Mouse (Mus musculus) left cerebral cortex, postnatal 14 days (tissue): ENCODE measurements around the gene Ptchd4. TPM values are rescaled to one million over a fixed set of nuclear protein-coding genes. Genes with fewer than 3 reads are reported as not detected.

Experiments used
- DNase-seq, 2 experiments: peaks; one replicate each; pipeline ENCODE4 v3.0.0; 2021 to 2022; ENCODE audit warnings: low spot score in 2 of 2, mixed read lengths in 1 of 2
- intact Hi-C: fragments of 180-260 bp; cut with DNase I; formaldehyde crosslinking; loops from one replicate; pipeline ENCODE4 v1.15.1; 2025
- total RNA-seq, 2 experiments: library from RNA; stranded (reverse); gene quantifications; 2 replicates each; pipeline ENCODE4 v1.2.3; 2021

Gene Ptchd4
- total RNA-seq, 2 experiments from 2014 or later: 8.1 to 9.8 TPM

GRCm38 (mm10) chr17:42393086-42393485 is 77.3 kb downstream of the Ptchd4 start:
- DNase-seq: peak in 1 of 2 experiments; percentile 8
- intact Hi-C loops: no loop called here

DNA sequence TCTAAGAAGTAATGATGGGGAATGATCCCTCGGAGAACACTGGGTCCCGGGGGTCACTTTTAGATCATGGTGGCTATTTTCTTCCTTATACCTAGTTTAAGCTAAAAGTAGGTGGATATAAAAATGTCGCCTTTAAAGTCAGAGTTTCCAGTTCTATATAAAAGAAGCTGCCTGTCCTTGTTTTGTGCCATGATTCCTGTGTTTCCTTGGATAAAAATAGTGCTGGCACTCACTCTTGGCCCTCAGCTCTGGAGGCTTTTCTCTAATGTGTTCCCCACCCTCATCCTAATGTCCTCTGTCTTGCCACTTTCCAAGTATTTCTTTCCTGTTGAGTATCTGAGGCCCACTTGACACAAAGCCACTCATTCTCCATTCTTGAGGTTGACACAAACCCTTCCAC is 79.6 kb downstream of the Ptchd4 start:
- intact Hi-C loops: no loop called here

DNA sequence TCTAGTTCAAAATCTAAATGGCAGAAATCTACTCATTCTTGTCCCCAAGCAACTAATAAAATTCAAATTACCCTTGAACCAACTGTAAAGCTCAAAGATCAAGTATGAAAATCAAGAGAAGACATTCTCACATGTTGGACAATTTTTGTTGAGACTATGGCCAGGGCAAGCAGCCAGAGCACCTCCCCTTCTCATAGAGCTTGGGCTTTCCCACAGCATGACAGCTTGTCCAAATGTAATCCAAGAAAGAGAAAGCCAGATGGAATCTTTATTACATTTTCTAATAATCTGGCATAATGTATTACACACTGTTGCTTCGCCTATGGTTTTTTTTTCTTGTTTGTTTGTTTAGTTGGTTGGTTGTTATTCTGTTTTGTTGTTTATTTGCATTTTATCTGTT is 102.7 kb downstream of the Ptchd4 start:
- intact Hi-C loops: no loop called here
- DNase-seq: no peak

More for the DNA sequence above, 79.6 kb downstream of the Ptchd4 start:
- DNase-seq: no peak

GRCm38 (mm10) chr17:42427961-42428360 is 112.2 kb downstream of the Ptchd4 start:
- intact Hi-C loops: no loop called here
- DNase-seq: peak; percentile 25 to 53

- intact Hi-C loops: no loop called here
- DNase-seq: no peak
Observed at GRCm38 (mm10) chr17:42430380-42430779, 114.6 kb downstream of the Ptchd4 start.

GRCm38 (mm10) chr17:42452235-42452634 is 136.5 kb downstream of the Ptchd4 start:
- intact Hi-C loops: no loop called here
- no peak for DNase-seq

GRCm38 (mm10) chr17:42456441-42456840 is 140.7 kb downstream of the Ptchd4 start:
- no peak for DNase-seq
- intact Hi-C loops: no loop called here

- intact Hi-C loops: no loop called here
- DNase-seq: peak; percentile 18 to 24
Observed at GRCm38 (mm10) chr17:42462726-42463125, 147.0 kb downstream of the Ptchd4 start.

DNA sequence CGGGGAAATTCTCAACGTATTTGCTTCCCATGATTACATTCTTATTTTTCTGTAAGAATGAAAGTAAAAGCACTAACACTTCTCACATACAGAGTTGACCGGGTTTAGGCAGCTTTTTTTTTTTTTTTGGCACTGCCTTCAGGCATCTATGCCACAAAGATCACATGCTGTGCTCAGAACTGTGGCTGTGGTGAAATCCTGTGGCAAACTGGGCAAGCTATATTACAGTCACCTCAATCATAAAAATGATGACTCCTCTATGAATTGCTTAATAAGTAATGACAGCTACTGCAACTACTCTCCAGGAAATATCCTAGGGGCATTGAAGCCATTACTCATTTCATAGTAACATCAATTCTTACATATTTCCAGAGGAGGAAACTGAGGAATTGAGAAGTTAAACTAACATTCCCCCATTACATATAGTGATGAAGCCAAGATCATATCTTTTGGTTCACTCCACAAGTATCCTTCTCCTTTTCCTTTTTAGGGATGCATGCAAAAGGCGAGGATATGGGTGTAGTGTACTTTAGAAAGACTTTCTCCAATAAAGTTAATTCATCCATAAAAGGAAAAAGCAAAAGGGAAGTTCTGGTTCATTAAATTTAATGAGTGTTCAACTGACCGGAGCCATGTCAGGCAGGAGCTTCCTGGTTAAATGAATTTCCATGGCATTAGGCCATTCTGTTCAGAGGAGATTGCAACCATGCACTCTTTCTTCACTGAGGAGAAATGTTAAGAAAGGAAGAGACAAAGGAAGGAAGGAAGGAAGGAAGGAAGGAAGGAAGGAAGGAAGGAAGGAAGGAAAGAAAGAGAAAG is 164.6 kb downstream of the Ptchd4 start:
- DNase-seq: no peak
- intact Hi-C loops: no loop called here

- intact Hi-C loops: no loop called here
- DNase-seq: peak in 1 of 2 experiments; percentile 15
Observed at GRCm38 (mm10) chr17:42509356-42510262, 193.9 kb downstream of the Ptchd4 start.

DNA sequence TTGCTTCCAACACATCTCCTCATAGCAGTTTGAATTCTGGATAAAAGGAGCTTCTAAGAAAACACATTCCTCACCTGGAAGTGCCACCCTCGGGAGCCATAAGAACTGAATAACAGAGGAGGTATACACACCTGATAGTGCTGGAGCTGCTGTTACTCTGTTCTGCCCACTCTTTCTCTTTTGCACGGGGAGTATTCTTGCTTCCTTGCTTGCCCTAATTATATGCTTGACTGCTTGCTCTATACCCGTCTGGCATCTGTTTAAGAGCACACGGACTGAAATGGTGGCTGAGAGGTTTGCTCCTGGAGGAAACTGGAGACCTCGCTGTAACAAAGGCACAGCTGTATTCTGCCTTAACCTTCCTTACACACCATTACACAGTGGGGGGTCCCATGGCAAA is 214.4 kb downstream of the Ptchd4 start:
- intact Hi-C loops: no loop called here
- DNase-seq: no peak

DNA sequence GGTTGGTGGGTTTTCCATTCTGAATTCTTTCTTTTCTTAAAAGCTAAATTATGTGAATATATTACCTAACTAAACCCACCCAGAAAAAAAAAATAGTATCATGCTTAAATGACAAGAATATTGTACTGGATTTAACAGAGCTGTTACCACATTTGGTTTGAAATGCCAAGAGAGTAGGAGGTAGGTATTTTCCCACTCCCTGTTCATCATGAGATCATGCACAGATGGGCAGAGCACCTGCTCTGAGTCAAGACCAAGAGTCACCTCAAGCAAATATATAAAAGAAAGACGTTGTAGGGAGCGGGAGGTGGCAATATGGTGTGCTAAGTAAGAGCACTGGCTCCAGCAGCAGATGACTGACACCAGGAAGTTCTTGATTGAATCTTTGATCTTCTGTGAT is 233.8 kb downstream of the Ptchd4 start:
- peak in 1 of 2 experiments; percentile 5 for DNase-seq
- intact Hi-C loops: no loop called here
